Mouse (Mus musculus) liver, postnatal 0 days (tissue): ENCODE measurements around the gene Cdh19. TPM values are rescaled to one million over a fixed set of nuclear protein-coding genes. Genes with fewer than 3 reads are reported as not detected.

ENCODE experiments used
- ATAC-seq: fragments of 200-750 bp; cut with Nextera tagmentation; 2 replicates; pipeline ENCODE4 v1.8.0; 2017; ENCODE audit warnings: mild to moderate bottlenecking, moderate library complexity
- DNase-seq: peaks from one replicate; pipeline ENCODE4 v3.0.0-alpha.2; 2016
- H3K27ac ChIP-seq: fragments of 300-500 bp; sonication (generic); 2 replicates; pipeline ENCODE4 v1.5.1; 2014; ENCODE audit warnings: antibody characterized with exemption, moderate library complexity, mild to moderate bottlenecking, low read depth
- H3K27me3 ChIP-seq: fragments of 300-500 bp; sonication (generic); 2 replicates; pipeline ENCODE4 v1.6.1; 2014; ENCODE audit warnings: low read length, control low read depth, mixed read lengths; ENCODE audit not compliant: insufficient read depth
- H3K36me3 ChIP-seq: fragments of 300-500 bp; sonication (generic); replicated peaks from 2 replicates; pipeline ENCODE4 v1.6.1; 2014; ENCODE audit warnings: mild to moderate bottlenecking, control low read depth, low read length, moderate library complexity, mixed read lengths; ENCODE audit not compliant: insufficient read depth
- H3K4me1 ChIP-seq: fragments of 300-500 bp; sonication (generic); 2 replicates; pipeline ENCODE4 v1.6.1; 2014; ENCODE audit warnings: antibody characterized with exemption, mild to moderate bottlenecking, control low read depth; ENCODE audit not compliant: insufficient read depth
- H3K4me2 ChIP-seq: fragments of 300-500 bp; sonication (generic); 2 replicates; pipeline ENCODE4 v1.6.1; 2014; ENCODE audit warnings: low read depth, mild to moderate bottlenecking, low read length, moderate library complexity, mixed read lengths
- H3K4me3 ChIP-seq: fragments of 300-500 bp; sonication (generic); 2 replicates; pipeline ENCODE4 v1.5.1; 2014; ENCODE audit warnings: low read depth, low read length
- H3K9ac ChIP-seq: fragments of 300-500 bp; sonication (generic); replicated peaks from 2 replicates; pipeline ENCODE4 v1.6.1; 2014; ENCODE audit warnings: mild to moderate bottlenecking, moderate library complexity
- H3K9me3 ChIP-seq: fragments of 300-500 bp; sonication (generic); 2 replicates; pipeline ENCODE4 v1.6.1; 2016; ENCODE audit warnings: mild to moderate bottlenecking, control low read depth, low read length, mixed read lengths
- CTCF ChIP-seq: sonication (generic); IDR thresholded peaks from 2 replicates; pipeline ENCODE4 v1.5.1; 2016; ENCODE audit warnings: antibody characterized with exemption, low read depth
- EP300 ChIP-seq: IDR thresholded peaks from 2 replicates; pipeline ENCODE4 v1.6.1; 2016; ENCODE audit warnings: antibody characterized with exemption, low read depth, mild to moderate bottlenecking
- WGBS: fragments of 180-500 bp; shearing (Covaris S2); extraction: QIAGEN DNeasy Blood & Tissue Kit; methylation state at CpG from one replicate; pipeline ENCODE4 v1.1.7; 2014; ENCODE audit not compliant: insufficient replicate concordance; 5-methylcytosine and 5-hydroxymethylcytosine counted together
- polyA plus RNA-seq: library from polyadenylated mRNA; unstranded; fragments of >200 nt; fragmentation: Nextera tagmentation; extraction: Ambion mirVana; gene quantifications from 2 replicates; pipeline ENCODE4 v1.2.1, GENCODE M21; 2015

Gene Cdh19
- polyA plus RNA-seq, 1 experiment from 2014 or later = not detected

GRCm38 (mm10) chr1:110904266-110904665 lies 73.1 kb downstream of the Cdh19 start:
- no peak for TF ChIP-seq CTCF
- no peak for TF ChIP-seq EP300
- H3K27ac ChIP-seq = no peak overlapping the region
- H3K9me3 ChIP-seq = no peaks in the 10 kb centered on the region
- H3K27me3 ChIP-seq = no peaks in the 10 kb centered on the region
- DNase-seq = no peak
- no peak overlapping the region for H3K4me3 ChIP-seq
- H3K4me2 ChIP-seq = no peak overlapping the region
- no peak for ATAC-seq
- H3K9ac ChIP-seq = no peak overlapping the region
- H3K4me1 ChIP-seq = no peaks in the 10 kb centered on the region
- WGBS = 74% methylated on average over 2 of the region's 2 CpGs
- H3K36me3 ChIP-seq = no peaks in the 10 kb centered on the region
